Mouse (Mus musculus) olfactory bulb, adult 2 months (tissue): ENCODE data around the gene Hexim2.
A peak's percentile ranks its signal among the peaks of the same experiment; 100 is the strongest.

Experiments
- CTCF ChIP-seq: fragments of 200-500 bp; IDR thresholded peaks from 2 replicates; pipeline ENCODE4 v1.5.1; 2012; ENCODE audit warnings: low read depth, mild to moderate bottlenecking, low read length, moderate library complexity; ENCODE audit not compliant: insufficient read depth
- POLR2A ChIP-seq: fragments of 200-500 bp; IDR thresholded peaks from 2 replicates; pipeline ENCODE4 v1.6.1; 2012; ENCODE audit warnings: mild to moderate bottlenecking, low read depth, low read length, moderate library complexity; ENCODE audit not compliant: insufficient read depth

DNA sequence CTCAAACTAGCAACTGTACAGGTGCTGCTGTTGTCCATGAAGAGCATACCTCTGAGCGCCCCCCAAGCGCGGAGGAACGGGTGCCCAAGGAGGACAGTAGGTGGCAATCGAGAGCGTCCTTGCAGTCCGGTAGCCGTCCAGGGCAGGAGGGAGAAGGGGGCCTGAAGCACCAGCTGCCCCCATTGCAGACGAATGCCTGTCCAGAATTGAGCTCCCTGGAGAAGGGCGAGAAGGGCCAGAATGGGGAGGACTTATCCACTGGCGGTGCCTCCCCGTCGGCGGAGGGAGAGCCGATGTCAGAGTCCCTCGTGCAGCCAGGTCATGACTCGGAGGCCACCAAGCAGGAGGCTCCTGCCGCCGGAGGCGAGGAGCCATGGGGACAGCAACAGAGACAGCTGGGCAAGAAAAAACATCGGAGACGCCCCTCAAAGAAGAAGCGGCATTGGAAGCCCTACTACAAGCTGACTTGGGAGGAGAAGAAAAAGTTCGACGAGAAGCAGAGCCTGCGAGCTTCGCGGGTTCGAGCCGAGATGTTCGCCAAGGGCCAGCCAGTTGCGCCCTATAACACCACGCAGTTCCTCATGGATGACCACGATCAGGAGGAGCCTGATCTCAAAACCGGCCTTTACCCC lies 15.2 kb upstream of the Hexim2 start:
- peak; percentile 70; the same call in 1 of the 2 replicates for TF ChIP-seq CTCF
- TF ChIP-seq POLR2A = no peak
